Mouse (Mus musculus) thymus, adult 18-20 months (tissue): ENCODE measurements around the gene Rapgefl1.
"Not testable (repeated sequence)": the region's sequence is repeated elsewhere in the genome, so short reads cannot be mapped to it uniquely, and the experiment has no call there.

Source experiments
- DNase-seq, 2 experiments: peaks; one replicate each; pipeline ENCODE4 v3.0.0; 2022; ENCODE audit warnings: mixed read lengths in 2 of 2

Gene Rapgefl1

GRCm38 (mm10) chr11:98816706-98817239, 19.8 kb upstream of the Rapgefl1 start:
- no peak for DNase-seq

- no peak for DNase-seq
Measured at GRCm38 (mm10) chr11:98820968-98821367, 15.6 kb upstream of the Rapgefl1 start.

- not testable (repeated sequence) for DNase-seq
Measured at GRCm38 (mm10) chr11:98826071-98826470, 10.5 kb upstream of the Rapgefl1 start.

GRCm38 (mm10) chr11:98827877-98828276, 8.7 kb upstream of the Rapgefl1 start:
- no peak for DNase-seq

GRCm38 (mm10) chr11:98829091-98829775, 7.4 kb upstream of the Rapgefl1 start:
- DNase-seq, result no peak

- DNase-seq, result no peak
Measured at GRCm38 (mm10) chr11:98829875-98830274, 6.7 kb upstream of the Rapgefl1 start.

GRCm38 (mm10) chr11:98835296-98835695, 1.3 kb upstream of the Rapgefl1 start:
- DNase-seq, result no peak

GRCm38 (mm10) chr11:98835725-98836124, 860 bp upstream of the Rapgefl1 start:
- no peak for DNase-seq

- DNase-seq, result no peak
Measured at GRCm38 (mm10) chr11:98836128-98836527, 457 bp upstream of the Rapgefl1 start.

GRCm38 (mm10) chr11:98837231-98837704, 683 bp downstream of the Rapgefl1 start:
- peak; percentile 30 to 43 for DNase-seq

GRCm38 (mm10) chr11:98837917-98838316, 1.3 kb downstream of the Rapgefl1 start:
- no peak for DNase-seq

- DNase-seq, result no peak
Measured at GRCm38 (mm10) chr11:98838512-98838911, 1.9 kb downstream of the Rapgefl1 start.

- no peak for DNase-seq
Measured at GRCm38 (mm10) chr11:98839402-98839801, 2.8 kb downstream of the Rapgefl1 start.

- DNase-seq, result no peak
Measured at GRCm38 (mm10) chr11:98839897-98840296, 3.3 kb downstream of the Rapgefl1 start.

- no peak for DNase-seq
Measured at GRCm38 (mm10) chr11:98846016-98846415, 9.4 kb downstream of the Rapgefl1 start.

- no peak for DNase-seq
Measured at GRCm38 (mm10) chr11:98846865-98847604, 10.4 kb downstream of the Rapgefl1 start.

- no peak for DNase-seq
Measured at GRCm38 (mm10) chr11:98849196-98849894, 12.8 kb downstream of the Rapgefl1 start.

GRCm38 (mm10) chr11:98850100-98851093, 13.8 kb downstream of the Rapgefl1 start:
- no peak for DNase-seq

- no peak for DNase-seq
Measured at GRCm38 (mm10) chr11:98854116-98854515, 17.5 kb downstream of the Rapgefl1 start.

GRCm38 (mm10) chr11:98854659-98855058, 18.1 kb downstream of the Rapgefl1 start:
- no peak for DNase-seq

GRCm38 (mm10) chr11:98858759-98859731, 22.5 kb downstream of the Rapgefl1 start:
- peak; percentile 30 to 58 for DNase-seq
